Mouse (Mus musculus) hindbrain, postnatal 0 days (tissue): ENCODE results near the gene Lrrc42. TPM values are rescaled to one million over a fixed set of nuclear protein-coding genes. Genes with fewer than 3 reads are reported as not detected.

ENCODE experiments used
- ATAC-seq: fragments of 200-750 bp; cut with Nextera tagmentation; 2 replicates; pipeline ENCODE4 v1.8.0; 2017; ENCODE audit warnings: mild to moderate bottlenecking, moderate TSS enrichment, moderate library complexity
- DNase-seq: peaks from one replicate; pipeline ENCODE4 v3.0.0-alpha.2; 2015; ENCODE audit warnings: low spot score
- H3K27ac ChIP-seq: fragments of 300-500 bp; sonication (generic); 2 replicates; pipeline ENCODE4 v1.5.1; 2014; ENCODE audit warnings: mild to moderate bottlenecking
- H3K27me3 ChIP-seq: fragments of 300-500 bp; sonication (generic); 2 replicates; pipeline ENCODE4 v1.6.1; 2014; ENCODE audit warnings: low read length, mixed read lengths; ENCODE audit not compliant: insufficient read depth
- H3K36me3 ChIP-seq: fragments of 300-500 bp; sonication (generic); 2 replicates; pipeline ENCODE4 v1.6.1; 2014; ENCODE audit warnings: low read length, mixed read lengths; ENCODE audit not compliant: insufficient read depth
- H3K4me1 ChIP-seq: fragments of 300-500 bp; sonication (generic); 2 replicates; pipeline ENCODE4 v1.6.1; 2014; ENCODE audit warnings: antibody characterized with exemption, low read length, mixed read lengths; ENCODE audit not compliant: insufficient read depth
- H3K4me2 ChIP-seq: fragments of 300-500 bp; sonication (generic); 2 replicates; pipeline ENCODE4 v1.6.1; 2014; ENCODE audit warnings: low read depth, mild to moderate bottlenecking, low read length, moderate library complexity, mixed read lengths
- H3K4me3 ChIP-seq: fragments of 300-500 bp; sonication (generic); 2 replicates; pipeline ENCODE4 v1.5.1; 2014; ENCODE audit warnings: low read length
- H3K9ac ChIP-seq: fragments of 300-500 bp; sonication (generic); replicated peaks from 2 replicates; pipeline ENCODE4 v1.6.1; 2014; ENCODE audit warnings: mild to moderate bottlenecking, low read length, moderate library complexity, mixed read lengths
- H3K9me3 ChIP-seq: fragments of 300-500 bp; sonication (generic); 2 replicates; pipeline ENCODE4 v1.6.1; 2016; ENCODE audit warnings: low read length, mixed read lengths
- CTCF ChIP-seq: IDR thresholded peaks from 2 replicates; pipeline ENCODE4 v1.5.1; 2016; ENCODE audit warnings: antibody characterized with exemption, control low read depth, low read depth
- WGBS: fragments of 180-500 bp; shearing (Covaris S2); extraction: QIAGEN DNeasy Blood & Tissue Kit; methylation state at CpG from one replicate; pipeline ENCODE4 v1.1.7; 2014; 5-methylcytosine and 5-hydroxymethylcytosine counted together
- polyA plus RNA-seq: library from polyadenylated mRNA; unstranded; fragments of >200 nt; fragmentation: Nextera tagmentation; extraction: Ambion mirVana; gene quantifications from 2 replicates; pipeline ENCODE4 v1.2.1, GENCODE M21; 2015
- total RNA-seq: library from RNA; depleted of rRNA; stranded (reverse); fragments of >200 nt; gene quantifications from 2 replicates; pipeline ENCODE4 v1.2.3, GENCODE M21; 2014; rRNA removed

Lrrc42 gene
- total and polyA plus RNA-seq, 2 experiments from 2014 or later: 18.2 to 33.5 TPM

DNA sequence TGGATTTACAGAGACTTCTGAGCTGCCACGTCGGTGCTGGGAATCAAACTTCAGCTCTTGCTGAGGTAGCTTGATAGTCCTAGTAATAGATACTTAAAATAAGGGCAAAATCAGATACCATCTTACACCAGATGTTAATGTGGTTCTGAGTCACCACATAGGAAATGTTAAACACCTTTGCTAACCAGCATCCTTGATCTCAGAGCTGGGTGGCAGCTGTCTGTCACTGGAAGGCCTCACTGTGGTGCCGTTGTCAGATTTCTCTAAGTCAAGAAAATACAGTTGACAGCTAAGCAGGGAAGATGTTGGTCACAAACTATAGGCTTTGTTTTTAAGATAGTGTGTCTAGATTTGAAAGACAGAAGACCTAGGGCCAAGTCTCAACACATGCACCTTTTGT, 51.6 kb downstream of the Lrrc42 start:
- no peak overlapping the region for H3K9ac ChIP-seq
- 94% methylated on average over 3 of the region's 3 CpGs for WGBS
- H3K9me3 ChIP-seq: no peaks in the 10 kb centered on the region
- H3K36me3 ChIP-seq: peaks cover 62% of the 10 kb centered on the region
- H3K27me3 ChIP-seq: no peaks in the 10 kb centered on the region
- ATAC-seq (no peak), DNase-seq (no peak)
- no peaks in the 10 kb centered on the region for H3K4me1 ChIP-seq
- no peak overlapping the region for H3K4me2 ChIP-seq
- no peak overlapping the region for H3K27ac ChIP-seq
- H3K4me3 ChIP-seq: no peak overlapping the region
- TF ChIP-seq CTCF: no peak

DNA sequence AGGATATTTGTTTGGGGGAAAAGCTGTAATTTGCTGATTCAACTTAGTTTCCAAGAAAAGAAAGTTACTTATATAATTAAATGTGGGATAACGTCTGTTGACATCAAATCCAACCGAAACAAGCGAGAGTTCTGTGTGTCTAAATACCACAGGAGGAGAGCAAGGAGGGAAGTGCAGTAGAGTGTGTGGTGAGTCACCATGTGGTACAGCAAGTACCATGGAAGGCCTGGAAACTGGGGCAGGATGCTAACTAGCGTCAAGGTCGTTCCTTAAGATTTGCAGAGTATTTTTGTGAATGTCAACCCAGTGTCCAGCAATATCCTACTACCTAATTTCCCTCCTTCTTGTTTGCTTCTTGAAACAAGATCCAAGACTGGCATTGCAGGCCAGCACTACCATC, 55.3 kb downstream of the Lrrc42 start:
- WGBS: 91% methylated on average over 5 of the region's 5 CpGs

DNA sequence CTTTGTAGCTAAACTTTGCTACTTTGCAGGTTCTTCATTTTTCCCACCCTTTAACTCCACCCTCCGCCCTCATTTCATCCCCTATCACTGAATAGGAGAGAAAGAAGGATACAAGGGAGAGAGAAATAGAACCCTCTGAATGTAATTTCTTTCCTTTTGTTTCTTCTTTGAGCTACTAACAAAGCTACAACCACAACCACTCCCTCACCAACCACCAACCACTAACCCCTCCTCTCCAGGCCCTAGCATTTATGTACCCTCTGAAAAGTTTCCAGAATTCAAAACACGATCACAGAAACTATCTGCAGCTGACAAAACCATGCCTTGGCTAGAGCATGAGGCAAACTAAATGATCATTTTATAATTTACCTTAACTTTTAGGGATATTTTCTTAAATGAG, 56.9 kb downstream of the Lrrc42 start:
- Histone ChIP-seq H3K36me3 (peaks cover 50% of the 10 kb centered on the region), H3K9ac (no peak overlapping the region), H3K4me3 (no peak overlapping the region), H3K4me2 (no peak overlapping the region), H3K9me3 (no peaks in the 10 kb centered on the region), H3K27ac (no peak overlapping the region), H3K27me3 (no peaks in the 10 kb centered on the region), H3K4me1 (no peaks in the 10 kb centered on the region)
- TF ChIP-seq CTCF: no peak
- DNase-seq: no peak
- WGBS: 94% methylated on average over 2 of the region's 2 CpGs
- ATAC-seq: no peak

More for the DNA sequence above, 55.3 kb downstream of the Lrrc42 start:
- H3K36me3 ChIP-seq: peaks cover 59% of the 10 kb centered on the region
- TF ChIP-seq CTCF: no peak
- H3K4me2 ChIP-seq: no peak overlapping the region
- no peak for ATAC-seq
- H3K4me1 ChIP-seq: no peaks in the 10 kb centered on the region
- H3K9ac ChIP-seq: no peak overlapping the region
- no peak for DNase-seq
- H3K9me3 ChIP-seq: no peaks in the 10 kb centered on the region
- H3K27ac ChIP-seq: no peak overlapping the region
- no peaks in the 10 kb centered on the region for H3K27me3 ChIP-seq
- no peak overlapping the region for H3K4me3 ChIP-seq

DNA sequence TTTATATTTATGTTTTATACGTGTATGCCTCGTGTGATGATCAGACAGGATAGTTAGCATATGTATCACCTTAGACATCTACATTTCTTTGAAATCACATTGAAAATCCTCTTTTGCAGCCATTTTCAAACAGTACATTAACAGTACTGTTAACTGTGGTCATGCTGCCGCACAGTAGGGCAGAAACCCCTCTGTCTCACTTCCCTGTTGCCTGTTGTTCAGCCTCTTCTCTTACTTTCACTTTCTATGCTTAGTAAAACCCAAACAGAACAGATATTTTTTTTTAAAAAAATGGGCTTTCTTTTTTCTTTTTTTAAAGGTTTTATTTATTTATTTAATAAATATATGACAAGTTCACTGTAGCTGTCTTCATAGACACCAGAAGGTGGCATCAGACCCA, 59.5 kb downstream of the Lrrc42 start:
- WGBS: 94% methylated on average over 3 of the region's 3 CpGs

DNA sequence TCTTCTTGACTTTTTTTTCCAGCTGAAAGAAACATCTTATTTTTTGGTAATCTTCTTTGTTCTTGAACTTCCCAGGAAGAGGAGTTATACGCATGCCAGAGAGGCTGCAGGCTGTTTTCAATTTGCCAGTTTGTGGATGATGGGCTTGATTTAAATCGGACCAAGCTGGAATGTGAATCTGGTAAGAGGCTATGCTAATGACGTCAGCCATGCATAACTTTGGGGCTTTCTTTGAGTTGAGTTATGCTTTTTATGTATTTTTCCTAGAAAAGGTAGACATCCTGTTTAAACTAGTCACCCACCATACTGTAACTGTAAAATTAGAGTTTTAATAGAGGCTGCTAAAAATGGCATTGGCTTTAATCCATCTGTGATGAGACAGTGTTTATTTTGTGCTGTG, 67.6 kb downstream of the Lrrc42 start:
- ATAC-seq: no peak
- H3K9ac ChIP-seq: no peak overlapping the region
- TF ChIP-seq CTCF: no peak
- no peaks in the 10 kb centered on the region for H3K9me3 ChIP-seq
- H3K4me2 ChIP-seq: no peak overlapping the region
- no peak for DNase-seq
- H3K36me3 ChIP-seq: peaks cover 38% of the 10 kb centered on the region
- no peak overlapping the region for H3K4me3 ChIP-seq
- 61% methylated on average over 3 of the region's 3 CpGs for WGBS
- no peaks in the 10 kb centered on the region for H3K4me1 ChIP-seq
- no peaks in the 10 kb centered on the region for H3K27me3 ChIP-seq
- H3K27ac ChIP-seq: no peak overlapping the region

More for the DNA sequence above, 59.5 kb downstream of the Lrrc42 start:
- peaks cover 48% of the 10 kb centered on the region for H3K36me3 ChIP-seq
- H3K9me3 ChIP-seq: no peaks in the 10 kb centered on the region
- no peak overlapping the region for H3K9ac ChIP-seq
- no peak overlapping the region for H3K4me3 ChIP-seq
- no peak overlapping the region for H3K4me2 ChIP-seq
- ATAC-seq (no peak), DNase-seq (no peak)
- H3K4me1 ChIP-seq: no peaks in the 10 kb centered on the region
- no peak for TF ChIP-seq CTCF
- H3K27ac ChIP-seq: no peak overlapping the region
- no peaks in the 10 kb centered on the region for H3K27me3 ChIP-seq

Other genes with a start within 250 kb of the Lrrc42 start
- 59.2 TPM in 2 replicates for gene Mrpl37, start 186.7 kb downstream of the Lrrc42 start, total RNA-seq
- gene Mrpl37, start 186.7 kb downstream of the Lrrc42 start, polyA plus RNA-seq: 77.8 and 79.7 TPM in 2 replicates
- 8.7 and 21.3 TPM in 2 replicates for gene Cyb5rl, start 186.5 kb downstream of the Lrrc42 start, total RNA-seq
- gene Cyb5rl, start 186.5 kb downstream of the Lrrc42 start, polyA plus RNA-seq: 4.1 and 4.6 TPM in 2 replicates
- gene Cdcp2, start 156.6 kb downstream of the Lrrc42 start, total RNA-seq: 0.68 TPM in 1 of 2 replicates, not detected in the other
- gene Cdcp2, start 156.6 kb downstream of the Lrrc42 start, polyA plus RNA-seq: 0.13 TPM in 1 of 2 replicates, not detected in the other
- gene Tmem59, start 75.1 kb downstream of the Lrrc42 start, total RNA-seq: 178 and 200 TPM in 2 replicates
- gene Tmem59, start 75.1 kb downstream of the Lrrc42 start, polyA plus RNA-seq: 393 and 422 TPM in 2 replicates
- gene Tceanc2, start 74.4 kb downstream of the Lrrc42 start, total RNA-seq: 5.4 and 8.0 TPM in 2 replicates
- 17.3 and 23.4 TPM in 2 replicates for gene Tceanc2, start 74.4 kb downstream of the Lrrc42 start, polyA plus RNA-seq
- not detected in 2 replicates for gene Ldlrad1, start 44.4 kb downstream of the Lrrc42 start, total RNA-seq
- not detected in 2 replicates for gene Ldlrad1, start 44.4 kb downstream of the Lrrc42 start, polyA plus RNA-seq
- gene Hspb11, start 61 bp upstream of the Lrrc42 start, total RNA-seq: 7.5 and 12.2 TPM in 2 replicates
- 36.4 and 38.8 TPM in 2 replicates for gene Hspb11, start 61 bp upstream of the Lrrc42 start, polyA plus RNA-seq
- gene Dio1, start 53.6 kb upstream of the Lrrc42 start, total RNA-seq: not detected in 2 replicates
- not detected in 2 replicates for gene Dio1, start 53.6 kb upstream of the Lrrc42 start, polyA plus RNA-seq
- 69.3 and 72.1 TPM in 2 replicates for gene Yipf1, start 60.8 kb upstream of the Lrrc42 start, total RNA-seq
- 69.1 and 69.4 TPM in 2 replicates for gene Yipf1, start 60.8 kb upstream of the Lrrc42 start, polyA plus RNA-seq
- gene Ndc1, start 114.3 kb upstream of the Lrrc42 start, total RNA-seq: 28.2 and 34.8 TPM in 2 replicates
- gene Ndc1, start 114.3 kb upstream of the Lrrc42 start, polyA plus RNA-seq: 17.5 and 19.4 TPM in 2 replicates
- 2.8 and 11.9 TPM in 2 replicates for gene Glis1, start 181.1 kb upstream of the Lrrc42 start, total RNA-seq
- gene Glis1, start 181.1 kb upstream of the Lrrc42 start, polyA plus RNA-seq: 2.1 and 4.1 TPM in 2 replicates